Mouse (Mus musculus) inflammation-experienced regulatory T-cells, adult 16 weeks (primary cell): ENCODE measurements around the gene Mars. TPM values are rescaled to one million over a fixed set of nuclear protein-coding genes. Genes with fewer than 3 reads are reported as not detected.

Experiments used
- polyA plus RNA-seq: library from polyadenylated mRNA; unstranded; fragments of 100-300 nt; shearing (Covaris generic); gene quantifications from one replicate; pipeline ENCODE4 v1.2.1, GENCODE M21; 2017

Mars gene
- 81.4 TPM for polyA plus RNA-seq

DNA sequence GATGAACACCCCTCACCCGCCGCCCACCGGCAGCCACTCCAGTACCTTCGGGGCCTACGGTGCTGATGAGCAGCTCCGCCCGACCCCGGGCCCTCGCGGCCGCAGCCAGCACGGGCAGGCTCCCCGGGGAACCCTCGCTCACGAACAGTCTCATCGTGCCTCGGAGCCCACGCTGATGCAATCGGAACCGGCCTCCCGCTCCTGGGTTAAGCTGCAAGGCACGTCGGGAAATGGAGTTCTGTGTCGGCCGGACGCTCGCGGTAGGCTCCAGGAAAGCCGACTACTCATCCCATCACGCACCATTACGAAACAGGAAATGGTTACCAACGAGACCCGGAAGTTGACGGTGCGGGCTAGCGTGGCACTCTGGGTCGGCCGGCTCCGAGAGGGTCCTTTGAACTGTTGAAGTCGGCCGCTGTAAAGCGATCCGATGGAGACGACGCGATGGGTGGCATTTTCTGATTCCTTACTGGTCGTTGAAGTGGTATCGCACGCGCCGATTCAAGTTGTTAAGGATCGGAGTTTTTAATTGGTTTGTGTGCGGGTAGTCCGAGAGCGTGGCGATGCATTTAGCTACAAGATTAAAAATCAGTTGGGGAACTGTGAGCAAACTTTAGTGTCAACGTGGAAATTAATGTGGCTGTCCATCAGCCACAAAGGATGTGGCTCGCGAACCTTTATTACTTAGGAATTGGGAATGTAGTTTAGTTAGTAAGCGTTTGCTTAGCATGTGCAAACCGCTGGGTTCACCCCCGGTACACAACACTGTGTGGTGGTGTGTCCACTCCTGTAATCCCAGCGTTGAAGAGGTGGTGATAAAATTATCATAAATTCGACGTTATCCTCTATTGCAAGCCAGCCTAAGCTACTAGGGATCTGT, at the start of gene Mars:
TSS of gene Mars (minus strand) at position 311 of the 880 bp plus-strand sequence.

DNA sequence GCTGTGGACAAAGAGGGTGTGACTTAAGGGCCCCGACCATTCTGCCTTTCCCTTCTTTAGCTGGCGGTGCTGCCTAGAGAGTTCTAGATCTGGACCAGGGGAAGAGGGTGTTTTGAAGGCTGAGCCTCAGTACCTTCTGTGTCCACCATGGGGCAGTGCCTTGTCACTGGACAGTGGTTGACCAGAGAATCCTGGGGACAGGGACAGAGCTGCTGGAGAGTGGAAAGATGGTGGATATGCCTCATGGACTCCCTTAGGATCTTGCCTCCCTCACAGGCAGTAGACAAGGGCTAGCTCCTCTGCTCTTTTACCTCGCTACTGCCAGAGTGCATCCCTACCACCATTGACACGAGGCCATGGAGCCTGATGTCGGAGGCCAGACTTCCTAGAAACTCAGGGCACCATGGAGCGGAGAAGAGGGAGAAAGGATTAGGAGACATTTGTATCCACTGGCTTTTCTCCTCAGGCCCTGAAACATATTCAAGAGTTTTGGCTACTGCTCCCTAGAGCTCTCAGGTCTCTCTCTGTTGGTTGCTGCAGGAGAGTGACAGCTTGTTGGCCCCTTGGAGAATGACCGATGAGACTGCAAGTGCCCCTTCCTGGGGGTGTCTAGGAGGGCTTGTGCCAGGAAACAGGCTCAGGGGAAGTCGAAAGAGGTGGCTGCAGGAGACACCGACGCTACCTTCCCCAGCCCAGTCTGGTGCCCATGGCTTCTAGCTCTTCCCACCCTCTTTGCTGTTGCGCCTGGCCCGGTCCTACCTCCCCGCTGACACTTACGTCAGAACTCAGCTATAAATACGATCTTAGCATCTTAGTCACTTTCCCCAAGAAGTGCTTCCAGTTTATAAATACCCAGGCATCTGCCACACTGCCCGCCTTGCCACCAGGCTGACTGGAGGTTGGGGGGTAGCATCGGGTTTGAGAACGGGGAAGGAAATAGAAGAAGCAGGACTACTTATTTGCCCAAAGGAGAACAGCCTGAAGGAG, 42.6 kb upstream of the Mars start, which contains the start of gene Inhbe:
TSS of gene Inhbe (minus strand) at position 503 of the 987 bp plus-strand sequence.

DNA sequence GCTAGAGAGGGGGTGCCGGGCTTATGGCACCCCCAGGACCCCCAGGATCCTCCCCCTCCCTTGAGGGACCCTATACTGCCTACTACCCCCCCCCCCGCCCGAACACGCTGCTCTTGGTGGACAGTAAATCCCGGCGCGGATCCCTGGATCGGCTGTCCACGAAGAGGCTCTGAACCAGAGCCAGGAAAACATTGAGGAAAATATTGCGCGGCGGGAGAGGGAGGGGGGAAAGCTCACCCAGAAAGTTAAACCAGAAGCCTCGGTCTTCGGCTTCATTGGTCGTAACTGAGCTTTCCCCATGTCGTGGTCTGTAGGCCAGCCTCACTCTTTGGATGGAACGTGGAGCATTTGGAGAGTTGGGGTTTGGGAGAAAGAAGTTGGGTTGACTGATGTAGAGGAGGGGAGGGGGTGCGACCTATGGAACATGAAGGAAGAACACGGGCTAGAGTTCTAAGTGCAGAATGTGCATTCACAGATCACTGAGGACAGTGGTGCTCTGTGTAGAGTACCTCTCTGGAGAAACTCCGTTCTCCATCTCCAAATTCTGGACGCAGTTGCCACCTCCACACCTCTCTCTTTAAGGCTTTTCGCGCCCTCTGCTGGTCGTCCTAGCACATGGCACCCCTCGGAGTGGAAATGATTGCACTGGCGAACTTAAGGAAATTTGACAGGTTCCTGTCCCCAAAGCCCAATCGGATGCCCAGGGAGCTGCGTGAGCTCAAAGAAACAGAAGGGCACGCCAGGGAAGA, 30.5 kb upstream of the Mars start, which contains the start of gene Gli1:
TSS of gene Gli1 (minus strand) at position 84 of the 749 bp plus-strand sequence.

DNA sequence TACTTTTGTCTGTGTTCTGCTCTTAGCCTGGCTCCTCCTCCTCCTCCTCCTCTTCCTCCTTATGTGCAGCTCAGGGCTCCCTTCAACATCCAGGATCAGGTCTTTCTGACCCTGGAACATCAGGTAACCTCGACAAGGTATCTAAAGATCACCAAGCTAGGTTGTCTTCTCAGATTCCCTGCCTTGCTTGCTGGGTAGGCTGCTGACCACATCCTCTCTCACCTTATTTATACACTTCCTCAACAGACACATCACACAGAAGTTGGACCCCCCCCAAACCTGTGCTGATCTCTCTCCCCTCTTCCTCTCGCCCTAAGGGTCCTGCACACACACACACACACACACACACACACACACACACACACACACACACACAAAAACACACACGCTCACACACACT, 10.0 kb upstream of the Mars start, which contains the start of gene Arhgap9:
TSS of gene Arhgap9 (plus strand) at position 344 of the 400 bp plus-strand sequence.

DNA sequence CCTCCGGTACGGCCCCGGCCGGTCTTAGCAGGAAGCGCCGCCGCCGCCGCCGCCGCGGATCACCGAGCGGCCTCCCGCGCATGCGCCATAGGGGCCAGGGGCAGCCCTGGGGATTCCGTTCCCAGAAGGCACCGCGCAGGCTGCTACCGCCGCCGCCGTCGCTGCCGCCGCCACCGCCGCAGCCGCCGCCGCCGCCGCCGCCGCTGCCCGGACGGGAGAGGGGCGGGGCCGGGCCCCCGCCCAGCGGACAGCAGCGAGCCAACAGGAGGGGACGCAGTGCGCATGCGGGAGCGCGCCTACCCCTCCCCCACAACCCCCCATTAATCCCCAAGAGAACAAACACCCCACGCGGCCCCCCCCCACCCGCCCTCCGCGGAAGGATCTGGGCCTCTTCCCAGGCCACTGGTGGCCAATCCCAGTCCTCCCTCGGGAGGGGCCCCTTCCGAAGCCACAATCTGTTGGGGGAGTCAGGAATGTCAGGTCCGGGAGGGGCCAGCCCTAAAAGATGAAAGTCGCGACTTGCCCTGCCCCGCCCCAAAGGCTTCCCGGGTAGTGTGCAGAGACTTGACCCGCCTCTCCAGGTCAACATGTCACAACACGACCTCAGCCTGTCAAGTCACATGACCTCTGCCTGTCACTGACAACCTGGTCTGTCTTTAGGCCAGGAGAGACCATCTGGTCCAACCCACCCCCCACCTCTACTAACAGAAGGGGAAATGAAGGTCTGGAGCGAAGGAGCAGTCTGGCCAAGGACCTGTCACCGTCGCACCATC, 22.6 kb downstream of the Mars start, which contains the start of gene Mbd6:
TSS of gene Mbd6 (minus strand) at position 219 of the 773 bp plus-strand sequence.

DNA sequence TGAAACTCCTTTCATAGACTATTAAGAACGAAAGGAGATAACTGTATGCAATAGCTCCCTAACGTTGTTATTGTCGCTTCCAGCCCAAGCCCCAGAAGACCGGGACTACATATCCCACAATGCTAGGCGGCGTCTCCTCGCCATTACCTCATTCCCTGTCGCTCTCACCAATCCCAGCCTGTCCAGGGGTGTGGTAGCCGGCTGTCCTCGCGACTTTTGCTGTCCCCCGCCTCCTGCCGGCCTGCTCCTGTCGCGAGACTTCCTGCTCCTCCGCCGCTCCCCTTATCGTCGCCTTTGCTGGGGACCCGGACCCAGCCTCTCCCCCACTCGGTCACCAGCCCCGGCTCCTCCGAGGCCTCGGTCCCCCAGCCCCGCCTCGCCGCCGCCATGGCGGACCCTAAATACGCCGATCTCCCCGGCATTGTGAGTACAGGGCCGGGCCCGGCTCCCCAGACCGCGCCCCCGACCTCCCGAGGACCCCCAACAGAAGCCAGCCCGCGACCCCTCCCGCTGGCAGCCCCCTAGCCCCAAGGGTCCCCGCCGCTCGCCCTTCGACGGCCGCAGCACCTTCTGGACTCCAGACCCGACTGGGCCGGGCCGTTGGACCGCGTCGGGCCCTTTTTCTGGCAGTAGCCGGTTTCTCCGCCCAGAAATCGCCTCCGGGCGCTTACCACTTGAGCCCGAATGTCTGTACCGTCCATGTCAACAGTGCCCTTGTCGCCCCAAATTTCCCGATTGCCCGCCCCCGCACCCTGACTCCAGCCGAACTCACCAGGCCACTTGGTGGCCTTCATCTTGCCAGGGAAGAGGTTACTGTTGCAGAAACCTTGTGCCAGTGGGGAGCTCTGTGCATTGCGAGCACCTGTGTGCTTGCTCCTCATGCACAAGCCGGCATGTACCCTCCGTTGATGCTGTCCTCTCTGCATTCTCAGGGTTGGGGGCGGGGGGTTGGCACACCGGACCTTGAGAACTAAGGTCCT, 45.2 kb downstream of the Mars start, which contains the start of gene Dctn2:
TSS of gene Dctn2 (plus strand) at position 257 of the 980 bp plus-strand sequence.

DNA sequence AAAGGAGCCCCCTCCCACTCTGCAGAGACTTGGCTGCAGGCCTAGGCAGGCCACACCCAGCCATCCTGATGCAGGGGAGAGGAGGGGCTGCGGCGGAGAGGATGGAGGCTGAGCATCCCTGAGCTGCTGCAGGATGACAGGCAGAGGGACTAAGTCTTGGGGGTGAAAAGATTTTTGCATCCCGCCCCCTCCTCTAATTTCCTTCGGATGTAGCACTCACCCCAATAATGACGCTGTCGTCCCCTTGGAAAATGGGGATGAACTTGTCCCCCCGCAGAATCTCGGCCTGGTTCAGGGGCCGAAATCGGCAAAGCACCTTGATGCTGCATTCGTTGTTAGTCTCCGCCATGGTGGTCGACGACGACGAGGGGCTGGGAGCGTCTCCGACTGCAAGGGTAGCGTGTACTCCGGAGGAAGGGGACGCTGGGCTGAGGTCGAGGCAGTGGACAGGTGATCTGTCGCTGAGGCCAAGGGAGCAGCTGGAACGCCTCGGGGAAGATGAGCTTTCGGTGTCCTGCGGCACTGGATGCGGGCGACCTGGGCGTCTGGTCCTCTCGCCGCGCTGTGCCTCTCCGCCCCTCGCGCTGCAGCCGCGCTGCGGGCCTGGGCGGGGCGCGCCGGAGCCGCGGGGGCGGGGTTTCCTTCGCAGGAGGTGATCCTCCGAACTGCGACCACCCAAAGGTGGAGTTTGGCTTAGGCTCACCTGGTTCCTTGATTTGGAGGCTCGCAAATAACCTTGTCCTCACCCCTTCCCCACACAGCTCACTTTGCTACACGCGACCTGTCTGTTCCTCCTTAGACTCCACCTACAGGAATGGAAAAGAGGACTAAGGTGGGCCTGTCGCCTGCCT, 48.8 kb downstream of the Mars start, which contains the start of gene Kif5a:
TSS of gene Kif5a (minus strand) at position 801 of the 851 bp plus-strand sequence.

Other genes with a start within 250 kb of the Mars start
- 398 TPM for gene Cdk4, start 248.3 kb downstream of the Mars start, polyA plus RNA-seq
- 129 TPM for gene Tspan31, start 241.5 kb downstream of the Mars start, polyA plus RNA-seq
- 33.5 TPM for gene Agap2, start 236.5 kb downstream of the Mars start, polyA plus RNA-seq
- 232 TPM for gene Os9, start 190.7 kb downstream of the Mars start, polyA plus RNA-seq
- 632 TPM for gene B4galnt1, start 146.6 kb downstream of the Mars start, polyA plus RNA-seq
- 6.5 TPM for gene Slc26a10, start 131.1 kb downstream of the Mars start, polyA plus RNA-seq
- 0.32 TPM for gene Arhgef25, start 121.7 kb downstream of the Mars start, polyA plus RNA-seq
- gene Dtx3, start 116.1 kb downstream of the Mars start, polyA plus RNA-seq = 141 TPM
- gene Pip4k2c, start 100.2 kb downstream of the Mars start, polyA plus RNA-seq = 43.4 TPM
- gene Kif5a, start 48.4 kb downstream of the Mars start, polyA plus RNA-seq = 0.33 TPM
- 131 TPM for gene Dctn2, start 45.4 kb downstream of the Mars start, polyA plus RNA-seq
- gene Mbd6, start 22.8 kb downstream of the Mars start, polyA plus RNA-seq = 8.4 TPM
- gene Arhgap9, start 10.2 kb upstream of the Mars start, polyA plus RNA-seq = 164 TPM
- gene Gli1, start 30.2 kb upstream of the Mars start, polyA plus RNA-seq = 0.38 TPM
- not detected for gene Inhbe, start 42.6 kb upstream of the Mars start, polyA plus RNA-seq
- not detected for gene Inhbc, start 58.6 kb upstream of the Mars start, polyA plus RNA-seq
- 15.8 TPM for gene R3hdm2, start 68.5 kb upstream of the Mars start, polyA plus RNA-seq
- gene Stac3, start 189.9 kb upstream of the Mars start, polyA plus RNA-seq = 0.87 TPM
- gene Ndufa4l2, start 203.2 kb upstream of the Mars start, polyA plus RNA-seq = not detected
- gene Shmt2, start 210.7 kb upstream of the Mars start, polyA plus RNA-seq = 106 TPM
- gene Nxph4, start 222.8 kb upstream of the Mars start, polyA plus RNA-seq = not detected